Comparison of ENCODE assay signal across 28 mouse cellular contexts in genomic region chr2:132123063-132123462, GRCm38 (mm10). TPM values are rescaled to one million over a fixed set of nuclear protein-coding genes. Genes with fewer than 3 reads are reported as not detected.
"Had no signal": no experiment of that assay in that cellular context is flagged by ENCODE, and none has a peak within 500 bp of the region (broad histone marks: within the 10 kb centered on the region; RNA-seq: fewer than 3 reads in every experiment).

No protein-coding gene starts in this region.

- H3K9me3 ChIP-seq: embryonic facial prominence, embryonic 10.5 days; embryonic facial prominence, embryonic 12.5 days; embryonic facial prominence, embryonic 13.5 days; embryonic facial prominence, embryonic 15.5 days; forebrain, embryonic 10.5 days; forebrain, embryonic 12.5 days; forebrain, embryonic 13.5 days; forebrain, embryonic 15.5 days had no signal

- H3K36me3 ChIP-seq: embryonic facial prominence, embryonic 10.5 days; embryonic facial prominence, embryonic 12.5 days; embryonic facial prominence, embryonic 13.5 days; embryonic facial prominence, embryonic 15.5 days; forebrain, embryonic 10.5 days; forebrain, embryonic 12.5 days; forebrain, embryonic 15.5 days had no signal

- DNase-seq: cerebellum, adult 18-20 months; cerebellum, adult 2 months; cerebellum, adult 8-10 months; cerebellum, adult 9-10 months; cerebellum, adult 9-11 months; cerebellum, postnatal 10 days; cerebellum, postnatal 14 days; cerebellum, postnatal 25 days; cerebellum, postnatal 36 days; embryo, embryonic 11 days; forebrain, postnatal 0 days; gastrocnemius, adult 2 months; gastrocnemius, postnatal 10 days; gastrocnemius, postnatal 14 days; gastrocnemius, postnatal 25 days; gastrocnemius, postnatal 36 days; heart, adult 18-20 months had no signal

- ATAC-seq: forebrain, embryonic 13.5 days; forebrain, embryonic 14.5 days; forebrain, embryonic 15.5 days; forebrain, embryonic 16.5 days; forebrain, postnatal 0 days had no signal

- H3K4me2 ChIP-seq: embryonic facial prominence, embryonic 12.5 days; embryonic facial prominence, embryonic 13.5 days; embryonic facial prominence, embryonic 15.5 days; forebrain, embryonic 12.5 days; forebrain, embryonic 13.5 days; forebrain, embryonic 15.5 days had no signal

- H3K9ac ChIP-seq: embryonic facial prominence, embryonic 12.5 days; embryonic facial prominence, embryonic 13.5 days; embryonic facial prominence, embryonic 15.5 days; forebrain, embryonic 12.5 days; forebrain, embryonic 13.5 days; forebrain, embryonic 15.5 days; forebrain, postnatal 0 days had no signal

- H3K27me3 ChIP-seq: embryonic facial prominence, embryonic 12.5 days; embryonic facial prominence, embryonic 13.5 days; embryonic facial prominence, embryonic 15.5 days; forebrain, embryonic 12.5 days; forebrain, embryonic 13.5 days; forebrain, embryonic 15.5 days had no signal

- H3K4me3 ChIP-seq: embryonic facial prominence, embryonic 10.5 days; embryonic facial prominence, embryonic 12.5 days; embryonic facial prominence, embryonic 13.5 days; embryonic facial prominence, embryonic 15.5 days; erythroblast, embryonic 14.5 days; forebrain, embryonic 10.5 days; forebrain, embryonic 12.5 days; forebrain, embryonic 13.5 days; forebrain, embryonic 15.5 days; gastrocnemius, adult 2 months had no signal

- H3K4me1 ChIP-seq: embryonic facial prominence, embryonic 10.5 days; embryonic facial prominence, embryonic 12.5 days; embryonic facial prominence, embryonic 13.5 days; embryonic facial prominence, embryonic 15.5 days had no signal

- H3K27ac ChIP-seq: embryonic facial prominence, embryonic 10.5 days; embryonic facial prominence, embryonic 12.5 days; embryonic facial prominence, embryonic 13.5 days; embryonic facial prominence, embryonic 15.5 days; forebrain, embryonic 10.5 days; forebrain, embryonic 12.5 days; forebrain, embryonic 13.5 days; forebrain, embryonic 15.5 days; gastrocnemius, adult 2 months had no signal

RNA-seq across cellular contexts. Expression of gene Slc23a2, which starts 21.8 kb away (rescaled TPM):
- polyA plus RNA-seq: erythroblast, embryonic 14.5 days had no signal
